Mouse (Mus musculus): ENCODE data around the gene Pou6f1.

The Pou6f1 gene

GRCm38 (mm10) chr15:100599276-100600046 is at the start of gene Pou6f1:
Gene Pou6f1 (minus strand): TSS chr15:100599984.
- in situ Hi-C loops (cut with MboI; ENCODE audit: low sequenced_read_pairs) = no loop called here

GRCm38 (mm10) chr15:100646161-100646560 is 46.4 kb upstream of the Pou6f1 start:
- in situ Hi-C loops (cut with MboI; ENCODE audit: low sequenced_read_pairs) = no loop called here

GRCm38 (mm10) chr15:100642451-100642850 is 42.7 kb upstream of the Pou6f1 start:
- in situ Hi-C loops (cut with MboI; ENCODE audit: low sequenced_read_pairs) = no loop called here

- in situ Hi-C loops (cut with MboI; ENCODE audit: low sequenced_read_pairs) = no loop called here
Measured at GRCm38 (mm10) chr15:100641226-100641810, 41.5 kb upstream of the Pou6f1 start.

GRCm38 (mm10) chr15:100639972-100640750 is 40.4 kb upstream of the Pou6f1 start:
- in situ Hi-C loops (cut with MboI; ENCODE audit: low sequenced_read_pairs) = no loop called here

- in situ Hi-C loops (cut with MboI; ENCODE audit: low sequenced_read_pairs) = no loop called here
Measured at GRCm38 (mm10) chr15:100637661-100638060, 37.9 kb upstream of the Pou6f1 start.

- in situ Hi-C loops (cut with MboI; ENCODE audit: low sequenced_read_pairs) = no loop called here
Measured at GRCm38 (mm10) chr15:100636700-100637501, 37.1 kb upstream of the Pou6f1 start, which contains the start of gene Smagp. Gene Smagp (minus strand): TSS chr15:100636940.

- in situ Hi-C loops (cut with MboI; ENCODE audit: low sequenced_read_pairs) = no loop called here
Measured at GRCm38 (mm10) chr15:100635851-100636645, 36.3 kb upstream of the Pou6f1 start.

- in situ Hi-C loops (cut with MboI; ENCODE audit: low sequenced_read_pairs) = no loop called here
Measured at GRCm38 (mm10) chr15:100635239-100635638, 35.5 kb upstream of the Pou6f1 start.

GRCm38 (mm10) chr15:100633341-100633740 is 33.6 kb upstream of the Pou6f1 start:
- in situ Hi-C loops (cut with MboI; ENCODE audit: low sequenced_read_pairs) = no loop called here

- in situ Hi-C loops (cut with MboI; ENCODE audit: low sequenced_read_pairs) = no loop called here
Measured at GRCm38 (mm10) chr15:100632323-100632722, 32.5 kb upstream of the Pou6f1 start.

GRCm38 (mm10) chr15:100631454-100632170 is 31.8 kb upstream of the Pou6f1 start:
- in situ Hi-C loops (cut with MboI; ENCODE audit: low sequenced_read_pairs) = no loop called here

- in situ Hi-C loops (cut with MboI; ENCODE audit: low sequenced_read_pairs) = no loop called here
Measured at GRCm38 (mm10) chr15:100630126-100630525, 30.3 kb upstream of the Pou6f1 start.

GRCm38 (mm10) chr15:100628797-100629196 is 29.0 kb upstream of the Pou6f1 start:
- in situ Hi-C loops (cut with MboI; ENCODE audit: low sequenced_read_pairs) = no loop called here

GRCm38 (mm10) chr15:100627774-100628370 is 28.1 kb upstream of the Pou6f1 start:
- in situ Hi-C loops (cut with MboI; ENCODE audit: low sequenced_read_pairs) = no loop called here

- in situ Hi-C loops (cut with MboI; ENCODE audit: low sequenced_read_pairs) = no loop called here
Measured at GRCm38 (mm10) chr15:100627287-100627686, 27.5 kb upstream of the Pou6f1 start.

- in situ Hi-C loops (cut with MboI; ENCODE audit: low sequenced_read_pairs) = no loop called here
Measured at GRCm38 (mm10) chr15:100624435-100624834, 24.7 kb upstream of the Pou6f1 start.

- in situ Hi-C loops (cut with MboI; ENCODE audit: low sequenced_read_pairs) = no loop called here
Measured at GRCm38 (mm10) chr15:100623754-100624153, 24.0 kb upstream of the Pou6f1 start.

GRCm38 (mm10) chr15:100622164-100622563 is 22.4 kb upstream of the Pou6f1 start:
- in situ Hi-C loops (cut with MboI; ENCODE audit: low sequenced_read_pairs) = no loop called here
